Mouse (Mus musculus) forebrain, embryonic 11.5 days (tissue): ENCODE data around the gene Apobec2. TPM values are rescaled to one million over a fixed set of nuclear protein-coding genes. Genes with fewer than 3 reads are reported as not detected.
A peak's percentile ranks its signal among the peaks of the same experiment; 100 is the strongest.

Experiments used
- ATAC-seq: fragments of 200-750 bp; cut with Nextera tagmentation; replicated peaks from 2 replicates; pipeline ENCODE4 v1.8.0; 2017; ENCODE audit warnings: moderate TSS enrichment; ENCODE audit not compliant: low FRiP score
- DNase-seq: peaks from one replicate; pipeline ENCODE4 v3.0.0-alpha.2; 2017; ENCODE audit warnings: low spot score
- H3K27ac ChIP-seq: fragments of 300-500 bp; sonication (generic); 2 replicates; pipeline ENCODE4 v1.5.1; 2014; ENCODE audit warnings: low read depth, low read length
- H3K27me3 ChIP-seq: fragments of 300-500 bp; sonication (generic); 2 replicates; pipeline ENCODE4 v1.6.1; 2014; ENCODE audit warnings: mild to moderate bottlenecking, low read length, mixed read lengths; ENCODE audit not compliant: control insufficient read depth, insufficient read depth
- H3K36me3 ChIP-seq: fragments of 300-500 bp; sonication (generic); 2 replicates; pipeline ENCODE4 v1.6.1; 2014; ENCODE audit warnings: mild to moderate bottlenecking, low read length, moderate library complexity, mixed read lengths; ENCODE audit not compliant: control insufficient read depth, insufficient read depth
- H3K4me1 ChIP-seq: fragments of 300-500 bp; sonication (generic); replicated peaks from 2 replicates; pipeline ENCODE4 v1.6.1; 2014; ENCODE audit warnings: low read length, mixed read lengths; ENCODE audit not compliant: control insufficient read depth, insufficient read depth
- H3K4me2 ChIP-seq: fragments of 300-500 bp; sonication (generic); 2 replicates; pipeline ENCODE4 v1.6.1; 2014; ENCODE audit warnings: low read depth, mild to moderate bottlenecking, low read length, moderate library complexity, mixed read lengths; ENCODE audit not compliant: severe bottlenecking
- H3K4me3 ChIP-seq: fragments of 300-500 bp; sonication (generic); 2 replicates; pipeline ENCODE4 v1.5.1; 2014; ENCODE audit warnings: low read depth, low read length
- H3K9ac ChIP-seq: fragments of 300-500 bp; sonication (generic); 2 replicates; pipeline ENCODE4 v1.6.1; 2014; ENCODE audit warnings: low read length
- H3K9me3 ChIP-seq: fragments of 300-500 bp; sonication (generic); 2 replicates; pipeline ENCODE4 v1.6.1; 2016; ENCODE audit warnings: low read length, mixed read lengths; ENCODE audit not compliant: control insufficient read depth
- WGBS: fragments of 180-500 bp; shearing (Covaris S2); extraction: QIAGEN DNeasy Blood & Tissue Kit; methylation state at CpG from one replicate; pipeline ENCODE4 v1.1.7; 2014; 5-methylcytosine and 5-hydroxymethylcytosine counted together
- polyA plus RNA-seq: library from polyadenylated mRNA; unstranded; fragments of >200 nt; fragmentation: Nextera tagmentation; extraction: Ambion mirVana; gene quantifications from 2 replicates; pipeline ENCODE4 v1.2.1, GENCODE M21; 2014

Gene Apobec2
- polyA plus RNA-seq, 1 experiment from 2014 or later: 0.56 TPM

DNA sequence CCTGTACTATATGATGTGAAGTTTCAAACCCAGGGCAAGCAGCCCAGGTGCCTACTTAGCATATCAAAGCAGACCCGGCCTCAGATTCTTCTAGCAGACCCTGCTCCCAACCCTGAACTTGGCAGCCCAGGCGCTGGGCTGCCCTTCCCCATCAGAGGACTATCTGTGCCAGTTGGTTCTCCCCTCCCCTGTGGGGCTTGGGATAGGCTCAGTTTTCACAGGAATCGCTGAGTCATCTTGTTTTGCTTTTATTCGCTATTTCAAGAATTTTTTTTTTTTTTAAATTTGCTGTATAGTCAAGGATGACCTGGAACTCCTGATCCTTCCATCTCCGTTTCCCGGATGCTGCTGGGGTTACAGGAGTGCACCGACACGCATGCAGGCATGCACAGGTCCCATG is 14.9 kb upstream of the Apobec2 start:
- no peaks in the 10 kb centered on the region for H3K9me3 ChIP-seq
- no peak overlapping the region for H3K4me3 ChIP-seq
- no peak overlapping the region for H3K27ac ChIP-seq
- no peak overlapping the region for H3K4me2 ChIP-seq
- no peak overlapping the region for H3K9ac ChIP-seq
- ATAC-seq (no peak), DNase-seq (no peak)
- H3K36me3 ChIP-seq: no peaks in the 10 kb centered on the region
- no peaks in the 10 kb centered on the region for H3K27me3 ChIP-seq
- WGBS: 84% methylated on average over 8 of the region's 8 CpGs
- no peaks in the 10 kb centered on the region for H3K4me1 ChIP-seq

DNA sequence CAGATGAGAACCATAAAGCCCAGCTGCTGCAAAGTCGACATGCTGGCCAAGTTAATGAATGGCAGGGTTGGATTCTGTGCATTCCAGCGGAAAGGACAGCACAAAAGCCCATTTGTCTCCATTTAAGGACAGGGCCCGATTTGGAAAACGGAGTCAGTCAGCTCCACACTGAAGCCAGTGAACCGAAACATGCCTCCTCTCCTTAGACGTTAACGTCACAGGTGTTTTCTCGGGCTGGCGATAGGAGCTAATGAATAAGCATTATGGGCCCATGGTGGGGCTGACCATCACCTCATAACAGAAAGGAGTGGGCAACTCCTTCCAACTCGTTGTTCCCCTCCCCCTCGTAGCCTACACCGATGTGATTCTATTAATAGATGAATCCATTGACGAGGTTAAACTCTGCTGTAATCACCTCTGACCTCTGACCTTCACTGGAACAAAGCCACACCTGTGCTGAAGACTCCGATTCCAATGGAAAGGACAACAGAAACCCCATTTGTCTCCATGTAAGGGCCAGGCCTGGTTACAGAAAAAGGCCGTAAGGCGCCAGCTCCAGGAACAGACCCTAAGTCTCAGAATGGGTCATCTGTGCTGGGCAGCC is 10.9 kb upstream of the Apobec2 start:
- no peak for ATAC-seq
- Histone ChIP-seq H3K27me3 (no peaks in the 10 kb centered on the region), H3K4me1 (no peaks in the 10 kb centered on the region), H3K9ac (no peak overlapping the region), H3K4me2 (no peak overlapping the region), H3K9me3 (no peaks in the 10 kb centered on the region), H3K27ac (no peak overlapping the region), H3K4me3 (no peak overlapping the region), H3K36me3 (no peaks in the 10 kb centered on the region)
- 51% methylated on average over 16 of the region's 16 CpGs for WGBS
- no peak for DNase-seq

DNA sequence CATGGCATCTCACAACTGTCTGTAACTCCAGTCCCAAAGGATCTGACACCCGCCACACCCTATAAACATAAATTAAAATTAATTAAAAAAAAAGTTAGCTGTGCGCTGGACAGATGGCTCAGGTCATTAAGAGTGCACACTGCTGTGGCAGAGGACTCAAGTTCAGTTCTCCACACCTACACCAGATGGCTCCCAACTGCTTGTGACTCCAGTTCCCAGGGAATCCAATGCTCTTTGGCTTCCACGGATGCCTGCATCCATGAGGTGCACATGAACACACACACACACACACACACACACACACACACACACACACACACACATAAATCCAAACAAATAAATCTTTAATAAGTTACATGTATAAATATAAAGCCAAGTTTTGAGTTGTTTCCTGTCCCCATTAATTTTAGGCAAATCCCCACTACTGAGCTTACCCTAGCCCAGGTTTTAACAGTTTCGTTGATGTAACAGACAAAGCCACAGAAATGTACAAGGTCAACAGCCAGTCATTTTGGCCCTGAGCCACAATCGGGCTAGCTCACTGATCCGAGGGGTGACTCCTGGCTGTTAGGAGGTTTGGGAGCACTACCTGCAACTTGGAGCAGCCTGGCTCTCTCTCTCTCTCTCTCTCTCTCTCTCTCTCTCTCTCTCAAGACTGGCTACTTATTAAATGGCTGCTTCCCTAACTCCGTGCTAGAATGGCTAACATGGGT is 10.2 kb upstream of the Apobec2 start:
- H3K27ac ChIP-seq: no peak overlapping the region
- H3K4me3 ChIP-seq: no peak overlapping the region
- no peak for ATAC-seq
- H3K27me3 ChIP-seq: no peaks in the 10 kb centered on the region
- 79% methylated on average over 7 of the region's 7 CpGs for WGBS
- no peaks in the 10 kb centered on the region for H3K9me3 ChIP-seq
- H3K4me2 ChIP-seq: no peak overlapping the region
- DNase-seq: no peak
- no peaks in the 10 kb centered on the region for H3K4me1 ChIP-seq
- H3K9ac ChIP-seq: no peak overlapping the region
- H3K36me3 ChIP-seq: no peaks in the 10 kb centered on the region

DNA sequence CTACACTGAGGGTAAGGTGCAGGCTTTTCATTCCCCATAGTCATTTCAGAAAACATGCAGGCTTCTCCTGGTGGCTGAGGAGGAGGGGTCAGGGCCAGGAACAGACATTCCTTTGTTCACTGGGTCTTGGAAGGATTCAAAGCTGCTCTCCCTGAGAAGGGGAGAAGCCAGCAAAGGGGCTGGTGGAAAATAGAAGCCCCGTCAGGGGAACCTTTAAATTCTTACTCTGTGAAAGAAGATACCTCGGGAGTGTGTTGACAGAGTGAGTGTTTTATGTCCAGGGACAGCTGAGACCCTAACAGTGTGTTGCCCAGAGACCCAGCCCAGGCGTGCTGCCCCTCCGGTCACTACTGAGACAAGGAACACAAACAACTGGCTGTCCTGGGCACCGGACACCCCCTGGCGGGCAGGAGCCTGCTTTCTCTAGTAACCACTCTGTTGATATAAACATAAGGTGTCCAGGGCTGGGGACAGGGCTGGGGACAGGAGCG is 4.7 kb upstream of the Apobec2 start:
- DNase-seq (no peak), ATAC-seq (peak; percentile 53; the same call in 1 of the 2 replicates)
- no peak overlapping the region for H3K4me2 ChIP-seq
- peak overlapping the region; percentile 44 for H3K9ac ChIP-seq
- H3K4me3 ChIP-seq: no peak overlapping the region
- WGBS: 29% methylated on average over 7 of the region's 7 CpGs
- H3K36me3 ChIP-seq: no peaks in the 10 kb centered on the region
- H3K9me3 ChIP-seq: no peaks in the 10 kb centered on the region
- no peaks in the 10 kb centered on the region for H3K27me3 ChIP-seq
- peaks cover 7% of the 10 kb centered on the region; the same call in 1 of the 2 replicates for H3K4me1 ChIP-seq
- peak overlapping the region; percentile 62 for H3K27ac ChIP-seq

DNA sequence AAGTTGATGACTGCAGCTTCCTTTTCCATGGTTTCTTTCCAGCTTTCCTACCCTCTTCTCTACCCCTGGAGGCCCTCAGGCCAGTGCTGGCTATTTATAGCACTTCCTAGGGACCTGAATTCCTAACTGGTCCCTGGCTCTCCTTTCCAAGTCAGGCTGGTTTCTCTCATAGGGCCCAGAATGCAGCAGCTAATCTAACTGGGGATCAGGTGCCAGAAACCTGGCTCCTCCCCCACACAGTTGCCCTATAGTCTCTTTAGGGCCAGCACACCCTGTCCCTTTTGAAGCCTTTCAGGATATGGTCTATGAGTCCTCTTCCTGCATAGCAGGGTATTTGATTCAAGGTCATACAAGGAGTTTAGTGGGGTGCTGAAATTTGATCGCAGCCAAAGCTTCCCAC is 3.8 kb upstream of the Apobec2 start:
- ATAC-seq (no peak), DNase-seq (no peak)
- Histone ChIP-seq H3K27ac (no peak overlapping the region), H3K4me3 (no peak overlapping the region), H3K4me2 (no peak overlapping the region), H3K36me3 (no peaks in the 10 kb centered on the region), H3K27me3 (no peaks in the 10 kb centered on the region), H3K9me3 (no peaks in the 10 kb centered on the region), H3K4me1 (peaks cover 7% of the 10 kb centered on the region; the same call in 1 of the 2 replicates), H3K9ac (no peak overlapping the region)
- WGBS: 84% methylated on average over 1 of the region's 1 CpGs

DNA sequence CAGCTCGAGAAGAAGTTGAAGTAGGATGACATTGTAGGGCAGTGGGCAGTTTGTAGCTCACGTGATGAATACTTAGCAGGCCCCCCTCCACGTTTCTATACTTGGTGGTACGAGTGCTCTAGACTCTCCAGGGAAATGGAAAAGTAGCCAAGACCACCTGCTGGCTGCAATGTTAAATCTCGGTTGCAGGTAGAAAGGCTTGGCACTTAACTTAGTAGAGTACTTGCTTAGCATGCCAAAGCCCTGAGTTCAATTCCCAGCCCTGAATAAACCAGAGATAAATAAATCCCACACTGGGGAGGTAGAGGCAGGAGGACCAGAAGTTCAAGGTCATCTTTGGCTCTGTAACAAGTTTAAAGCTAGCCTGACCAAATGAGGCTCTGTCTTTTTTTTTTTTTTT is 1.7 kb upstream of the Apobec2 start:
- Histone ChIP-seq H3K27ac (no peak overlapping the region), H3K27me3 (no peaks in the 10 kb centered on the region), H3K9ac (no peak overlapping the region), H3K9me3 (no peaks in the 10 kb centered on the region), H3K36me3 (no peaks in the 10 kb centered on the region), H3K4me2 (no peak overlapping the region), H3K4me1 (peaks cover 7% of the 10 kb centered on the region; the same call in 1 of the 2 replicates), H3K4me3 (no peak overlapping the region)
- ATAC-seq (no peak), DNase-seq (no peak)
- WGBS: 79% methylated on average over 5 of the region's 5 CpGs

DNA sequence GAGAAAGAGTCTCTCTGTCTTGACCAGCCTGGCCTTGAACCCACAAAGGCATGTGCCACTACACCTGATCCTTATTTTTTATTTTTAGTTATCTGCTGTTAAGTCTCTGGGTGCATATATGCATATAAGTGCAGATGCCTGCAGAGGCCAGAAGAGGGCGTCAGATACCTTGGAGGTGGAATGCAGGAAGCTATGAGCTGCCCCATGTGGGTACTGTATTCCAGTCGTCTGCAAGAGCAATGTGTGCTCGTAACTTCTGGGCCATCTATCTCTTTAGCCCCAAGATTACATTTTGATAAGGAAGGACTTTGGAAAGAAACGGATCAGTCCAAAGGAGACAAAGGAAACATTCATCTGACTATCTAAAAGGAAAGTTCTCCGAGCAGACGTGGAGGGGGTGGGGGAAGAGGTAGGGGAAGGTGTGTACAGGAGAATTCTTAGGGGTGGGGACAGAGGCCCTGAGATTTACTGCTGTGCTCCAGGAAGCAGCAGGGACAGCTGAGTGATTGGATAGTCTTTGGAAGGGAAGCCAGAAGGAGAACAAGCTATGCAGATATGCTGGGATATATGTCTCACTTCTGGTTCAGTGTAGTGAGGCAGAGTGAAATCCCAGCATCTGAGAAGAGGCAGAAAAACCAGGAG is 1.1 kb upstream of the Apobec2 start:
- Histone ChIP-seq H3K27me3 (no peaks in the 10 kb centered on the region), H3K4me1 (peaks cover 7% of the 10 kb centered on the region; the same call in 1 of the 2 replicates), H3K4me3 (no peak overlapping the region), H3K4me2 (no peak overlapping the region), H3K9me3 (no peaks in the 10 kb centered on the region), H3K9ac (no peak overlapping the region), H3K36me3 (no peaks in the 10 kb centered on the region), H3K27ac (no peak overlapping the region)
- DNase-seq: no peak
- WGBS: 77% methylated on average over 6 of the region's 6 CpGs
- no peak for ATAC-seq

DNA sequence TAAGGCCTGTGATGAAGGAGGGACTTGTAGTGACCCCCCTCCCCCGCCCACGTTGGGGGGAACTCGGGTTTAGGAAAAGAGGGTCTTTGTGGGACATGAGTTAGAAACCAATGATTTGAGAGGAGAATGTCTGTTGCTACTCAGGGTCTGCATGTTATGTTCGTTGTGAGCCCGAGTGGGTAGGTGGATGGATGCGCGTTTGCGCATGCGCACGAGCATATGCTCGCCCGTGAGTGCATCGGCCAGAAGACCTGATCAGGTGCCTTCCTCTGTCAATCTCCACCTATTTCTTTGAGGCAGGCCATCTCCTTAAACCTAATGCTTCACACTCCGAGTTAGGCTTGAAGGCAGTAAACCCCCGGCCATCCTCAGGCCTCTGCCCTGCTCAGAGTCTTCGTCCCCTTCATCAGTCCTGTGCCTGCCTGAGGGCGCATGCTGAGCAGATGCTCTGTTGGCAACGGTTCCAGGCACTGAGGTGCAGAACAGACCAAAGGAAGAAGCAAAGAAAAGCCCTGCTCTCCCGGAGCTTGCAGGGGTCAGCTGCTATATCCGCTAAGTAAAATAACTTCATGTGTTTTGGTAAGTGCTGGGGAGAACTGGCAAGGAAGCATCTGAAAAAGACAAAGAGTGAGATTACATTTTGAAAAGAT is 401 bp upstream of the Apobec2 start:
- Histone ChIP-seq H3K27me3 (no peaks in the 10 kb centered on the region), H3K4me3 (no peak overlapping the region), H3K9me3 (no peaks in the 10 kb centered on the region), H3K9ac (no peak overlapping the region), H3K4me2 (no peak overlapping the region), H3K4me1 (peaks cover 7% of the 10 kb centered on the region; the same call in 1 of the 2 replicates), H3K27ac (no peak overlapping the region), H3K36me3 (no peaks in the 10 kb centered on the region)
- WGBS: 82% methylated on average over 20 of the region's 20 CpGs
- DNase-seq: no peak
- no peak for ATAC-seq
